Comparison of ENCODE assay signal across 8 mouse cellular contexts in the genomic region with DNA sequence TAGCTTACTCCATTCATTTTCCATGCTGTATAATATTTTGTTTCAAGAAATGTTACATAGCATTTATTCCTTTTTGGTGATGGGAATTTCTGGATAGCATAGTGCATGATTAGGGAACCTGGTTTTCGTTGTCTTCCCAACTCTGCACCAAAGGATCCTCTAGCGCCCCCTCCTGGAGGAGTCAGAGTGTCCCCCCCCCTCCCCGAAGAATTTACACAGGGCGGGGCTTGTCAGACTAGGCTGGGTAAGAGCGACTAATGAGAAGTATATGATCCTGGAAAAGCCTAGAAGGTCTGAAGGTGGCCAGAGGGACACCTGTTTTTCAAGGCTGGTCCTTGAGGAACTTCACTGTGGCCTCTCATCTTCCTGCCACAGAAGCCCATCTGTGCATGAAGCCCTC.
DNase-seq lines count a peak whose midpoint lies in the region; ATAC-seq lines count a peak whose summit lies in the region.

No protein-coding gene starts in this region.

- no peak overlapping the region for H3K4me3 ChIP-seq in limb, embryonic 10.5 days

- WGBS in limb, embryonic 10.5 days = 49% methylated on average over 5 of the region's 5 CpGs

- no peaks in the 10 kb centered on the region for H3K27me3 ChIP-seq in limb, embryonic 10.5 days (ENCODE audit: low read depth, poor library complexity, severe bottlenecking)

- 0 out of 2 replicates have a peak, but pooled peaks cover 2% of the 10 kb centered on the region for H3K4me1 ChIP-seq in limb, embryonic 10.5 days

- H3K9me3 ChIP-seq in limb, embryonic 10.5 days (replicated peaks) = no peaks in the 10 kb centered on the region

- peak; percentile 49; the same call in 1 of the 2 replicates for ATAC-seq in erythroblast, adult 5-6 weeks (replicated peaks; ENCODE audit: low FRiP score, poor library complexity, severe bottlenecking)
- no peak for ATAC-seq in erythroid progenitor cell, adult 5-6 weeks (replicated peaks; ENCODE audit: low FRiP score, poor library complexity, severe bottlenecking)

- no peaks in the 10 kb centered on the region for H3K36me3 ChIP-seq in limb, embryonic 10.5 days

- no peak overlapping the region for H3K27ac ChIP-seq in limb, embryonic 10.5 days

- DNase-seq in cerebellum, postnatal 10 days = peak; percentile 50 to 56
- DNase-seq in cerebellum, adult 11 months = no peak
- DNase-seq in right cerebral cortex, postnatal 4 days = peak; percentile 33
- DNase-seq in right cerebral cortex, adult 2 months (ENCODE audit: low spot score in 2 of 2) = no peak
- peak; percentile 48 for DNase-seq in limb, embryonic 10.5 days (ENCODE audit: low spot score)
- DNase-seq in spleen, adult 18-20 months = peak; percentile 8 to 40

Comparison
In these comparisons a context has a peak if more than half of its experiments do, and no peak if none do; other contexts are left out.
1. DNase-seq: peak in cerebellum, postnatal 10 days (2 of 2), right cerebral cortex, postnatal 4 days (single experiment), limb, embryonic 10.5 days (single experiment) and spleen, adult 18-20 months (2 of 2); none in cerebellum, adult 11 months (single experiment) and right cerebral cortex, adult 2 months (0 of 2).